Mouse (Mus musculus): ENCODE measurements at regions not wholly inside any gene's neighbourhood (a gene's known extent, or its start where the extent isn't known, plus 50 kb on each side); places are given as distances from the start of the nearest gene placed in this dataset.
"Not testable (repeated sequence)": the region's sequence is repeated elsewhere in the genome, so short reads cannot be mapped to it uniquely, and the experiment has no call there.

GRCm38 (mm10) chr7:73233539-73234158 is 141.7 kb upstream of the Rgma start:
- Histone ChIP-seq H3K27ac (no peak overlapping the region), H3K36me3 (ENCODE audit: poor library complexity, severe bottlenecking) (no peaks in the 10 kb centered on the region), H3K4me3 (no peak overlapping the region), H3K27me3 (no peaks in the 10 kb centered on the region), H3K9ac (no peak overlapping the region), H3K4me1 (no peaks in the 10 kb centered on the region), H3K9me3 (replicated peaks) (no peaks in the 10 kb centered on the region), H3K4me2 (no peak overlapping the region)
- no peak for ATAC-seq
- 88% methylated on average over 8 of the region's 8 CpGs for WGBS

- no peak for ATAC-seq
- H3K36me3 ChIP-seq (ENCODE audit: poor library complexity, severe bottlenecking) = no peaks in the 10 kb centered on the region
- H3K4me3 ChIP-seq = no peak overlapping the region
- no peak overlapping the region for H3K9ac ChIP-seq
- no peak overlapping the region for H3K27ac ChIP-seq
- no peaks in the 10 kb centered on the region for H3K27me3 ChIP-seq
- WGBS = 25% methylated on average over 4 of the region's 4 CpGs
- H3K9me3 ChIP-seq (replicated peaks) = no peaks in the 10 kb centered on the region
- no peak overlapping the region for H3K4me2 ChIP-seq
- H3K4me1 ChIP-seq = no peaks in the 10 kb centered on the region
These were observed 136.8 kb upstream of the Rgma start for GRCm38 (mm10) chr7:73238486-73238885.

GRCm38 (mm10) chr7:73243591-73244355 is 131.5 kb upstream of the Rgma start:
- no peak overlapping the region for H3K27ac ChIP-seq

DNA sequence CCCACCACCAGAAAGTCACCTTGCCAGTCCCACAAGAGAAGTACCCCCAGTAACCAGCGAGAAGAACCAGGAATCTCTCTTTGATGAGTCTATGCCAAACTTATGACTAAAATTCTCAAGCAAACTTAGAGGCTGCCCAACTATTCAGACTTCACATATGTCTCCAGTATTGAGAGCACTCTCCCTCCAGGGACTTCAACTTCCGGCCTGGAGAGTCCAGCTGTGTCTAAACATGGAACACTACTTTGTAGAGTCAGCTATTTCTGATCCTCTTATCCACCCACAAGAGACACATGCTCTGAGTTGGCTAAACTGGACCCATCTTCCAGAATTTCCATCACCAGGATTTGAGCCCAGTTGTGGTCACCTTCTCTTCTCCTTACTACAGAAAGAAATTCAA is 129.9 kb upstream of the Rgma start:
- H3K9ac ChIP-seq = no peak overlapping the region
- ATAC-seq = no peak
- H3K4me2 ChIP-seq = no peak overlapping the region
- no peaks in the 10 kb centered on the region for H3K27me3 ChIP-seq
- H3K27ac ChIP-seq = no peak overlapping the region
- H3K9me3 ChIP-seq (replicated peaks) = no peaks in the 10 kb centered on the region
- no peaks in the 10 kb centered on the region for H3K36me3 ChIP-seq (ENCODE audit: poor library complexity, severe bottlenecking)
- H3K4me3 ChIP-seq = no peak overlapping the region
- H3K4me1 ChIP-seq = peaks cover 9% of the 10 kb centered on the region; the same call in 1 of the 2 replicates
- WGBS = 89% methylated on average over 2 of the region's 2 CpGs

More at GRCm38 (mm10) chr7:73243591-73244355, 131.5 kb upstream of the Rgma start:
- H3K9ac ChIP-seq = no peak overlapping the region
- no peaks in the 10 kb centered on the region for H3K27me3 ChIP-seq
- H3K4me1 ChIP-seq = 0 out of 2 replicates have a peak, but pooled peaks cover 5% of the 10 kb centered on the region
- H3K4me2 ChIP-seq = no peak overlapping the region
- 51% methylated on average over 8 of the region's 9 CpGs for WGBS
- no peaks in the 10 kb centered on the region for H3K9me3 ChIP-seq (replicated peaks)
- no peak for ATAC-seq
- H3K36me3 ChIP-seq (ENCODE audit: poor library complexity, severe bottlenecking) = no peaks in the 10 kb centered on the region
- no peak overlapping the region for H3K4me3 ChIP-seq

DNA sequence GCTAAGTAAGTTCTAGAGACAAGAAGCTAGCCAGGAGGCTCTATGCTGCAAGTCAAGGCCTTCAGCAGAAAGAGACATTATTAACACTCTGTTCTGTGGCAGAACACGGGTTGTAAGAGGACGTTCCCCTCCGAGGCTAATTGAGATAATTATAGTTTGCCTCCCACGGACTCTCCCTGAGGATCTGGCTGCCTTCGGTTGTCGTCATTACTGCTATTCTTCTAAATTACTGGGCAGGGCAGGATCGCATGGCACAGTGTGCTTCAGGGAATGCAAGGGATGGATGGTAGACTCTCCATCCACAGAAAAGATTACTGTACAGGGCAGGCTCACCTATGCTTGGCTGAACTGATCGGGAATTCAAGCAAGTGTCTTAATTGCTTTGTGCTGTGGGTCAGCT is 124.7 kb upstream of the Rgma start:
- WGBS = 34% methylated on average over 8 of the region's 8 CpGs
- no peak overlapping the region for H3K27ac ChIP-seq
- H3K9ac ChIP-seq = no peak overlapping the region
- no peak overlapping the region for H3K4me2 ChIP-seq
- H3K9me3 ChIP-seq (replicated peaks) = no peaks in the 10 kb centered on the region
- no peak overlapping the region for H3K4me3 ChIP-seq
- H3K27me3 ChIP-seq = no peaks in the 10 kb centered on the region
- ATAC-seq = peak; percentile 71
- no peaks in the 10 kb centered on the region for H3K36me3 ChIP-seq (ENCODE audit: poor library complexity, severe bottlenecking)
- peaks cover 26% of the 10 kb centered on the region for H3K4me1 ChIP-seq

GRCm38 (mm10) chr7:73251187-73251740 is 124.0 kb upstream of the Rgma start:
- no peaks in the 10 kb centered on the region for H3K9me3 ChIP-seq (replicated peaks)
- H3K36me3 ChIP-seq (ENCODE audit: poor library complexity, severe bottlenecking) = no peaks in the 10 kb centered on the region
- WGBS = 82% methylated on average over 6 of the region's 6 CpGs
- no peak overlapping the region for H3K4me2 ChIP-seq
- H3K27me3 ChIP-seq = no peaks in the 10 kb centered on the region
- peaks cover 26% of the 10 kb centered on the region for H3K4me1 ChIP-seq
- no peak overlapping the region for H3K4me3 ChIP-seq
- H3K9ac ChIP-seq = no peak overlapping the region
- no peak overlapping the region for H3K27ac ChIP-seq
- no peak for ATAC-seq

DNA sequence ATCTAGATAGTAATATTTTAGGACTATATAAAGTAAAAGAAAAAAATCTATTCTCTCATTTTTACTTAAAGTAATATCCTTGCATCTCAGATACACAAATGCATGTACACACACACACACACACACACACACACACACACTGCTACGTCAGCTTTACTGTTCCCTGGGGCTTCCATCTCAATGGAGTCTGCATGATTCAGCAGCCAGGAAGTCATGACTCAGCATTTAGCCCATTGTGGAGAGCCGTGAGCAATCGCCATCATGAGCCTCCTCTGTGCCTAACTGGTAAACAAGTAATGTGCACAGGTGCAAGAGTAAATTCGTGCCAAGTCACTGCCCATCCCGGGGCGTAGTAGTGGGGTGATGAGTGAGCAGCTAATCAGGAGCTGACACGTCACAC is 120.3 kb upstream of the Rgma start:
- not testable (repeated sequence) for ATAC-seq; H3K36me3 ChIP-seq (ENCODE audit: poor library complexity, severe bottlenecking); H3K9me3 ChIP-seq (replicated peaks); H3K4me2 ChIP-seq; H3K27ac ChIP-seq; H3K4me3 ChIP-seq; H3K9ac ChIP-seq; H3K27me3 ChIP-seq
- 88% methylated on average over 7 of the region's 7 CpGs for WGBS
- peaks cover 26% of the 10 kb centered on the region for H3K4me1 ChIP-seq

DNA sequence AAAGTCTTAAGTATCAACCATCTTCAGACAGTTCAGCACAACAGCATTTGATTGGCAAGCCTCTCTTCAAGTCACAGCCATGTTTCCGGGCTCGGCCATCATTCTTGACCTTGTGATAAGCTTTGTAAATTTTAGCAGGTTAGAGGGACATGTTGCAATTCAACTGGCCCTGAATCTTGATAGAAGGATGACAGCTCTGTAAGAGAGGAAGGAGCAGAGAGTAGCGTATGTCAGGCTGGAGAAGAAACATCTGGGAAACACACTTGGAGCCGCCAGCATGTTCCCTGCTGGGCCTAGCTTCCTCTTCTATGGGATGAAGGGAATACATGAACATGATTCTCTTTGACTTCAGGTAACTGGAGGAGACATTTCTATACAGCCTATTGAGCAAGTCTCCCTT is 115.2 kb upstream of the Rgma start:
- Histone ChIP-seq H3K36me3 (ENCODE audit: poor library complexity, severe bottlenecking) (no peaks in the 10 kb centered on the region), H3K9ac (no peak overlapping the region), H3K9me3 (replicated peaks) (no peaks in the 10 kb centered on the region), H3K27ac (no peak overlapping the region), H3K4me1 (0 out of 2 replicates have a peak, but pooled peaks cover 2% of the 10 kb centered on the region), H3K4me2 (no peak overlapping the region), H3K27me3 (no peaks in the 10 kb centered on the region), H3K4me3 (no peak overlapping the region)
- 94% methylated on average over 4 of the region's 4 CpGs for WGBS
- no peak for ATAC-seq

GRCm38 (mm10) chr7:73261750-73262149 is 113.6 kb upstream of the Rgma start:
- Histone ChIP-seq H3K27me3 (no peaks in the 10 kb centered on the region), H3K9me3 (replicated peaks) (no peaks in the 10 kb centered on the region), H3K4me1 (0 out of 2 replicates have a peak, but pooled peaks cover 2% of the 10 kb centered on the region), H3K9ac (no peak overlapping the region), H3K4me3 (no peak overlapping the region), H3K36me3 (ENCODE audit: poor library complexity, severe bottlenecking) (no peaks in the 10 kb centered on the region), H3K4me2 (no peak overlapping the region), H3K27ac (no peak overlapping the region)
- WGBS = 61% methylated on average over 5 of the region's 5 CpGs
- ATAC-seq = no peak; the same call in 1 of the 2 replicates

DNA sequence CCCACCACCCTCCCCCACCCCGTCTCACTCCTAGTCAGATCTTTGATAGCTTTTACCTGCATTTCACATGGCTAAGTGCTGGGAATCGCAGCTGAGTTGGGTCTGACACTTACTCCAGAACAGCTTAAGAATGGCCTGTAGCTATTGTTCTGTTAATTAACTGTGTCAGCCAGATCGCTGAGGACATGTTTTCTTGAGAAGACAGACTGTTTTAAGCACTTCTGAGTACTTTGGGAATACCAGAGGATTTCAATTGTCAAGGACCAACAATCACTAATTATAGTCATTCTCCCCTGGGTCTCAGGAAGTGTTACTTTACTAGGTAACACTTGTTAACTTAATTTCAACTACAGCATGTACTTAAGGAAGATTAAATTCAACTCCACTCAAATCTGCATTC is 112.8 kb upstream of the Rgma start:
- no peak overlapping the region for H3K4me2 ChIP-seq
- 0 out of 2 replicates have a peak, but pooled peaks cover 2% of the 10 kb centered on the region for H3K4me1 ChIP-seq
- 23% methylated on average over 3 of the region's 3 CpGs for WGBS
- no peak overlapping the region for H3K27ac ChIP-seq
- H3K4me3 ChIP-seq = no peak overlapping the region
- no peak for ATAC-seq
- no peaks in the 10 kb centered on the region for H3K27me3 ChIP-seq
- no peaks in the 10 kb centered on the region for H3K36me3 ChIP-seq (ENCODE audit: poor library complexity, severe bottlenecking)
- H3K9ac ChIP-seq = no peak overlapping the region
- H3K9me3 ChIP-seq (replicated peaks) = no peaks in the 10 kb centered on the region

GRCm38 (mm10) chr7:73269626-73270025 is 105.7 kb upstream of the Rgma start:
- Histone ChIP-seq H3K27me3 (no peaks in the 10 kb centered on the region), H3K9me3 (replicated peaks) (peaks cover 5% of the 10 kb centered on the region), H3K4me1 (no peaks in the 10 kb centered on the region), H3K27ac (no peak overlapping the region), H3K36me3 (ENCODE audit: poor library complexity, severe bottlenecking) (no peaks in the 10 kb centered on the region), H3K4me3 (no peak overlapping the region), H3K9ac (no peak overlapping the region), H3K4me2 (no peak overlapping the region)
- ATAC-seq = no peak
- WGBS = 95% methylated on average over 3 of the region's 3 CpGs

DNA sequence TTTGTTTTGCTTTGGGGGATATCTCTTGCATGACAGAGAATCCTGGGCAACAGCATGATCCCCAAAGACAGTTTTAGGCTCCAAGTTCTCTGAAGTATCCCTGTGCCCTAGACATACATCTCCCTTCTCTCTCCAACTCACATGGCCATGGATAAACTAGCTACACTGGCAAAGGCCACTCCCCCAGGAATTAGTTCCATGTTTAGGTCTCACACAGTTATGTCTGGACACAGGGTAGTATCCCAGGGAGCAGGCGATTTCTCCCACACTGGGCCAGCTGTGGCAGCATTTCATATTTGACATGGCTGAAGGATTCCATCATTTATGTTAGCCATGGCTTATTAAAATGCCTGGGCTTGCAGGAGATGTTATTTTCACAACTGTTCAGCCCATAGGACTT is 102.5 kb upstream of the Rgma start:
- no peak for ATAC-seq
- Histone ChIP-seq H3K4me2 (no peak overlapping the region), H3K4me3 (no peak overlapping the region), H3K27ac (no peak overlapping the region), H3K36me3 (ENCODE audit: poor library complexity, severe bottlenecking) (no peaks in the 10 kb centered on the region), H3K9ac (no peak overlapping the region), H3K9me3 (replicated peaks) (peaks cover 5% of the 10 kb centered on the region), H3K27me3 (no peaks in the 10 kb centered on the region), H3K4me1 (no peaks in the 10 kb centered on the region)
- WGBS = 97% methylated on average over 1 of the region's 1 CpGs

Data from forebrain, embryonic 13.5 days (tissue).